Mouse (Mus musculus): ENCODE data around the gene Shld1. TPM values are rescaled to one million over a fixed set of nuclear protein-coding genes. Genes with fewer than 3 reads are reported as not detected.

Shld1 gene
- total RNA-seq, 2 experiments from 2014 or later: 7.9 to 8.2 TPM

DNA sequence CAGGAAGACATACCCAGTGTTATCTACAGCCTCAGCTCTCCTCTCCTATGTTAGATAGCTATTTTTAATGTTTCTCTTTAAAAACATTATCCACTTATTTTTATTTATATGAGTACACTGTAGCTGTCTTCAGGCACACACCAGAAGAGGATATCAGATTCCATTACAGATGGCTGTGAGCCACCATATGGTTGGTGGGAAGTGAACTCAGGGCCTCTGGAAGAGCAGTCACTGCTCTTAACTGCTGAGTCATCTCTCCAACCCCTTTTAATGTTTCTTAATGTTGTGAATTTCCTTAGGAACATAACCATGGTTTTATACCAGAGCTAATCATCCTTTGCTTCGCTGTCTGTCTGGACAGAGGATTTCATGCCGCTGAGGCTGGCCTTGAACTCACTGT lies 35.1 kb downstream of the Shld1 start:
- no peak for DNase-seq (ENCODE audit: low spot score in 2 of 2)

DNA sequence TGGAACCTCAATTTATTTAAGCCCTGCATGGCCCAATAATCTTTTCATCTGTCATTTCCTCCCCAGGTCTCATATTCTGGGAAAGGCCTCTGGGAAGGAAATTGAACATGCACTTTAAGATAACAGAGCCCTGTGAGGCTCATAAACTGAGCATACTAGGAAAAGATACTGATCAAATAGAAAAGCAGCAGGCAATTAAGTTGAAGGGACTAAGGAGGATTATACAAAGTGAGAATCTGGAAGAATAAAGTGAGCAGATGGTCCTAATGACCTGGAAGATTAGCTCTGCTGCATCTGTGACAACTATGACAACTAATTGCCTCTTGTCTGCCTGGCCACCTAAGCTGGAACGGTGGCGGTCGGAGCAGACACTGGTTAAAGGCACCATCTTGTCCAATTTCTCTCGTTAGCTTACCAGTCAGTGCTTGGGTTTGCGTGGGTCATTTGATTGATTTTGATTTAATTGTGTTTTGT lies 37.3 kb downstream of the Shld1 start:
- DNase-seq (ENCODE audit: low spot score in 2 of 2): no peak

DNA sequence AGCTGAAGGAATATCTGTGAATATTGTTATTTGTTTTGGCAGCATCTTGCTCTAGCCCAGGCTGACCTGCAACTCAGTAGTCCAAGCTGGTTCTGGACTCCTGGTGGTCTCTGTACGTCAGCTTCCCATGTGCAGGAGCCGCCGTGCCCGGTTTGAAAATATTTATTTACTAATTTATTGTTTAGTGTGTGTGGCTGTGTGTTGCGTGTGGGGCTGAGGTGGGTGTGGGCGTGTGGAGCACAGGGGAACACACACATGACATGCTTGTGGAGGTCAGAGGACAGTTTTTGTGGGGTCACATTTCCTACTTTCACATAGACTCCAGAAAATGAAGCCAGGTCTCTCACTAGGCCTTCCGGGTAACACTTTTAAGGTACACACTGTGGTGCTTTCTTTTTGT lies 37.8 kb downstream of the Shld1 start:
- DNase-seq (ENCODE audit: low spot score in 2 of 2): no peak

- no peak for DNase-seq (ENCODE audit: low spot score in 2 of 2)
Observed at GRCm38 (mm10) chr2:132725376-132725905, 38.7 kb downstream of the Shld1 start.

- no peak for DNase-seq (ENCODE audit: low spot score in 2 of 2)
Observed at GRCm38 (mm10) chr2:132726156-132726555, 39.4 kb downstream of the Shld1 start.

- DNase-seq (ENCODE audit: low spot score in 2 of 2): no peak
Observed at GRCm38 (mm10) chr2:132732940-132733339, 46.2 kb downstream of the Shld1 start.

GRCm38 (mm10) chr2:132733603-132734573 lies 47.2 kb downstream of the Shld1 start:
- no peak for DNase-seq (ENCODE audit: low spot score in 2 of 2)

- DNase-seq (ENCODE audit: low spot score in 2 of 2): no peak
Observed at GRCm38 (mm10) chr2:132738816-132739432, 52.2 kb downstream of the Shld1 start.

DNA sequence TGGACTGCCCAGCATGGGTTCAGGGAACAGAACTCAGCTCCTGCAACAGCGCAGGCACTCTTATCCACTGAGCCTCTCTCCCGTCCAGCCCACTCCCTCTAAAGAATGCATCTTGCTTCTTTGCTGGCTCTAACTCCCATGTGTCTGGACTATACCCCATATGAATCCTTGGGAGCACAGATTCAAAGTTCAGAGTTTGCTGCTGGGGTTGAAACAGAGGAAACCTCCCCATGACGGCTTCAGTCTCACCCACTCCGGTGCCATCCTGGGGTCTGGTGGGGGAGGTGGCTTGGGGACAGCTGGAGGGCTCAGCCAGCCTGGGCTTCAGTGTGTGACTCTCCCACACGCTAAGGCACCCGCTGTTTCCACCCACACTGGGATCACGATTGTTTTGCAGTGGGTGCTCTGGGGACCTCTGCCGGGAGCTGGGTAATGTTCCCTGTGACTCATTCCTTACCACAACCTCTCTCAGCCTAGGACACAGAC lies 55.2 kb downstream of the Shld1 start:
- peak in 1 of 2 experiments; percentile 10 for DNase-seq (ENCODE audit: low spot score in 2 of 2)

DNA sequence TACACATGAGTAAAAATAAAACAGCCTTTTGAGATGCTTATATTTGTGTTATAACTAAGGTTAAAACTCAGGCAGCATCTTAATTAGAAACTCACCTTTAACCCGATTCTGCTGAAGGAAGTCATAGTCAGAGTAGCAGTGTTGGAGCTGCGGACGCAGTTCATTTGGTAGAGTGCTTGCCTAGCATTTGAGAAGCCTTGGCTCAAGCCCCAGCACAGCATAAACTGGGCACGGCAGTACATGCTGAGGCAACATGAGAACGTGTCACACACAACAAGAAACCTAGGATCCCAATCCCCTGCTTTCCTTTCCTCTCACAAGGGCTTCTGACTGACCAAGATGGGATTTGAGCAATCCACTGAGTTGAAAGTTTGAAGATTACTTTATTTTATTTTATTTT lies 58.1 kb downstream of the Shld1 start:
- DNase-seq (ENCODE audit: low spot score in 2 of 2): no peak

- no peak for DNase-seq (ENCODE audit: low spot score in 2 of 2)
Observed at GRCm38 (mm10) chr2:132746108-132746507, 59.4 kb downstream of the Shld1 start.

DNA sequence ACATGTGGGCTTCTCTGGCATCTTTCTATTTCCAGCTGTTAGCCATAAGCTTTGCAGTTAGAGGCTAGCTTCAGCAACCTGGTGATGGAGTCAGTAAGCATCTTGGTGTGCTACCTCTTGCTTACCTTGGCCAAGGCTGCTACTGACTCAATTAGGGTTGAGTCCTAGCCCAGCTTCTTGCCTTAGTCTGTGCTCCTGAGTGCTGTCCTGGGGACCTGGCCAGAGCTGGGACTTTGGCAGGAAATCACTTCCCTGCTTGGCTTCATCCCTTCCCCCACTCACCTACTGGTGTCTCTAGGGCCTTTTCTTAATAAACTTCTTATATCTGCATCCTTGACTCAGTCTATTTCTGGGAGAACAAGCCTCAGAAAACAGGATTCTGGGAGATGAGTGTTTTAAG lies 64.0 kb downstream of the Shld1 start:
- DNase-seq (ENCODE audit: low spot score in 2 of 2): no peak

- DNase-seq (ENCODE audit: low spot score in 2 of 2): no peak
Observed at GRCm38 (mm10) chr2:132751141-132752066, 64.7 kb downstream of the Shld1 start.

GRCm38 (mm10) chr2:132752398-132752797 lies 65.7 kb downstream of the Shld1 start:
- DNase-seq (ENCODE audit: low spot score in 2 of 2): no peak

DNA sequence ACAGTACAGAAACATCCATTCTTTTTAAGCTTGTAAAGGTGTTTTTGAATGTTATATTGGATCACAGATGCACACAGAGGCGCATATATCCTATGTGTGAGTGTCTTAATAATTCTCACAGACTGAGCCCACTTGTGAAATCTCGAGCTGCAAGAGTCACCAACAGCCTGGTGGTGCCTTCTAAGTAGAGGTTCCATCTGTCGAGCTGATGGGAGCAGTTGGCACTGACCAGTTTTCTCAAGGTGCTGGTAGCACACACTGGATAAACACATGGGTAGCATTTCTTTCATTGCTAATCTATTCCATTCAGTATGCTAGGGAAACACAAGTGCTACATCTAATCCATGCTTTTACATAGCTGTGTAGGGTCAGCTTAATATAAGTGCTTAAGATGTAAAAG lies 66.4 kb downstream of the Shld1 start:
- no peak for DNase-seq (ENCODE audit: low spot score in 2 of 2)

GRCm38 (mm10) chr2:132757911-132758310 lies 71.2 kb downstream of the Shld1 start:
- DNase-seq (ENCODE audit: low spot score in 2 of 2): no peak

GRCm38 (mm10) chr2:132770822-132771221 lies 84.1 kb downstream of the Shld1 start:
- DNase-seq (ENCODE audit: low spot score in 2 of 2): no peak

- no peak for DNase-seq (ENCODE audit: low spot score in 2 of 2)
Observed at GRCm38 (mm10) chr2:132780978-132781377, 94.2 kb downstream of the Shld1 start, which contains the start of gene Chgb. Gene Chgb, plus strand, starts transcription at chr2:132781278.

DNA sequence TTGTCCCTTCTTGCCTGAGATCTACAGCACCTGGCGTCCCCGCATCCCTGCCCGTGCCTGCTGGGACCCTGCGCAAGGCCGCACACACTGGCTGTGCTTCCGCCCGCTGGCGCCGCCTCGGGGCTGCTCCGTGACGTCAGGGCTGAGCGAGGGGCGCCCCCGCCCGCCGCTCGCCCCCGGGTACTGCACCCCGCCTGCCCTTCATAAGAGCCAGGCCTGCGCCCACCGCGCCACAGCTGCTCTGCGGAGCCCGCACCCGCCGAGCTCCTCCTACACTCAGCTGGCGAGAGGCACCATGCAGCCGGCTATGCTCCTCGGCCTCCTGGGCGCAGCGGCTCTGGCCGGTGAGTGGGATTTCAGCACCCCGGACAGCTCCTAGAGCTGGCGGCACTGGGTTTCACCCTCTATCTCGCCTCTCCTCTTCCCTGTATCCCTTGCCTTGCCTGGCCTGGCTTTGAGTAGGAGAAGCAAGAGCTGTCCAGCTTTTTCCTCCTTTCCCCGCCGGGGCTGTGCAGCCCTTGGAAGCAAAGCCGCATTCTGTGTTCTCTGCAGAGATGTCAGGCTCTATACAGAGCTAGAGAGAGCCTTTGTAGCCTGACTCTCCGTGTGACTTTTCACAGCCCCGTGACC lies 94.8 kb downstream of the Shld1 start:
- peak; percentile 84 to 92 for DNase-seq (ENCODE audit: low spot score in 2 of 2)

DNA sequence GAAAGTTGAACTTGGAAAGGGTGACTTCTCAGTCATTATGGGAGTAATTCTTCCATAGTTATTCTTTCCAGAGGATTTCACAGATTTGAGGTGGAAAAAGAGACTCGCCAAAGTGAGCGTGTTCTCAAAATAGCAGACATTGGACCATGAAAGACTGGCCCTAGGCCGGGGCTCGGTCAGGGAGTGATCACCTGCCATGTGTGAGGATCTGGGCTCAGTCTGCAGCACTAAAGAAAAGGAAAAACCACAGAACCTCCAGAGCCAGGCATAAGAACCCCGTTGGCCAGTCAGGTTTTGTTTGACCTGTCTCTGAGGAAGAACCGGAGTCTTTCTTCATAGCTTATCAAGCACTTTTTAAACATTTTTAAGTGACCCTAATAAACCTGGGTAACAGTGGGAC lies 97.3 kb downstream of the Shld1 start:
- DNase-seq (ENCODE audit: low spot score in 2 of 2): no peak
